Mouse (Mus musculus) activated CD4-positive, CD25-positive, alpha-beta regulatory T cell (primary cell): ENCODE results near the gene Nipsnap2. TPM values are rescaled to one million over a fixed set of nuclear protein-coding genes. Genes with fewer than 3 reads are reported as not detected.

Experiments
- polyA plus RNA-seq, 2 experiments: library from polyadenylated mRNA; unstranded; fragments of 100-300 nt; shearing (Covaris generic); gene quantifications; one replicate each; pipeline ENCODE4 v1.2.1; 2017

Nipsnap2 gene
- 10 to 100 TPM; 28.5 to 40.0 TPM for polyA plus RNA-seq

GRCm38 (mm10) chr5:129724834-129725773 is at the start of gene Nipsnap2:
Gene Nipsnap2 (plus strand): TSS chr5:129725063.

GRCm38 (mm10) chr5:129708412-129708811 is 16.5 kb upstream of the Nipsnap2 start, which contains the start of gene Sept14:
Gene Sept14 (minus strand): TSS chr5:129708512.

GRCm38 (mm10) chr5:129715326-129715861 is 9.5 kb upstream of the Nipsnap2 start, which contains the start of gene Mrps17:
Gene Mrps17 (plus strand): TSS chr5:129715497.

GRCm38 (mm10) chr5:129786818-129787790 is 62.2 kb downstream of the Nipsnap2 start, which contains the start of gene Psph:
Gene Psph (minus strand): TSS chr5:129787449.

Other genes with a start within 250 kb of the Nipsnap2 start
- 10 to 100 TPM; 43.7 to 44.1 TPM for gene Sfswap, start 223.8 kb upstream of the Nipsnap2 start, polyA plus RNA-seq
- 1 to 10 TPM in 1 of 2 experiments, under 1 TPM in 1; 0.08 to 1.1 TPM for gene Mmp17, start 140.9 kb upstream of the Nipsnap2 start, polyA plus RNA-seq
- 1 to 10 TPM; 2.1 to 4.5 TPM for gene Zfp11, start 55.0 kb upstream of the Nipsnap2 start, polyA plus RNA-seq
- under 1 TPM in 1 of 2 experiments, not detected in 1; 0.14 TPM for gene Sept14, start 16.6 kb upstream of the Nipsnap2 start, polyA plus RNA-seq
- 100 to 1,000 TPM; 102 to 133 TPM for gene Mrps17, start 9.6 kb upstream of the Nipsnap2 start, polyA plus RNA-seq
- 10 to 100 TPM; 78.7 to 83.7 TPM for gene Psph, start 62.4 kb downstream of the Nipsnap2 start, polyA plus RNA-seq
- 10 to 100 TPM; 16.9 to 17.5 TPM for gene Sumf2, start 121.9 kb downstream of the Nipsnap2 start, polyA plus RNA-seq
- 100 to 1,000 TPM; 554 to 582 TPM for gene Chchd2, start 162.4 kb downstream of the Nipsnap2 start, polyA plus RNA-seq
- 1 to 10 TPM in 1 of 2 experiments, under 1 TPM in 1; 0.63 to 3.4 TPM for gene Zbed5, start 170.7 kb downstream of the Nipsnap2 start, polyA plus RNA-seq
- under 1 TPM; 0.16 to 0.22 TPM for gene Phkg1, start 173.5 kb downstream of the Nipsnap2 start, polyA plus RNA-seq
- under 1 TPM; 0.29 to 0.47 TPM for gene Nupr1l, start 183.5 kb downstream of the Nipsnap2 start, polyA plus RNA-seq
- 10 to 100 TPM; 11.7 to 14.8 TPM for gene Vkorc1l1, start 216.9 kb downstream of the Nipsnap2 start, polyA plus RNA-seq